Mouse (Mus musculus) embryonic facial prominence, embryonic 12.5 days (tissue): ENCODE measurements around the gene Dnaaf1. TPM values are rescaled to one million over a fixed set of nuclear protein-coding genes. Genes with fewer than 3 reads are reported as not detected.

ENCODE experiments used
- ATAC-seq: fragments of 200-750 bp; cut with Nextera tagmentation; 2 replicates; pipeline ENCODE4 v1.8.0; 2017; ENCODE audit not compliant: insufficient number of reproducible peaks, insufficient read depth, low FRiP score, low TSS enrichment
- H3K27ac ChIP-seq: fragments of 300-500 bp; sonication (generic); 2 replicates; pipeline ENCODE4 v1.5.1; 2016; ENCODE audit warnings: mild to moderate bottlenecking
- H3K27me3 ChIP-seq: fragments of 300-500 bp; sonication (generic); 2 replicates; pipeline ENCODE4 v1.6.1; 2016; ENCODE audit warnings: mild to moderate bottlenecking, moderate library complexity
- H3K36me3 ChIP-seq: fragments of 300-500 bp; sonication (generic); 2 replicates; pipeline ENCODE4 v1.6.1; 2016; ENCODE audit warnings: mild to moderate bottlenecking
- H3K4me1 ChIP-seq: fragments of 300-500 bp; sonication (generic); 2 replicates; pipeline ENCODE4 v1.6.1; 2016
- H3K4me2 ChIP-seq: fragments of 300-500 bp; sonication (generic); replicated peaks from 2 replicates; pipeline ENCODE4 v1.6.1; 2016; ENCODE audit warnings: mild to moderate bottlenecking, moderate library complexity
- H3K4me3 ChIP-seq: fragments of 300-500 bp; sonication (generic); 2 replicates; pipeline ENCODE4 v1.5.1; 2016; ENCODE audit warnings: mild to moderate bottlenecking
- H3K9ac ChIP-seq: fragments of 300-500 bp; sonication (generic); 2 replicates; pipeline ENCODE4 v1.6.1; 2016; ENCODE audit warnings: mild to moderate bottlenecking, moderate library complexity
- H3K9me3 ChIP-seq: fragments of 300-500 bp; sonication (generic); 2 replicates; pipeline ENCODE4 v1.6.1; 2016; ENCODE audit warnings: mild to moderate bottlenecking, moderate library complexity
- WGBS: fragments of 180-500 bp; shearing (Covaris S2); methylation state at CpG from one replicate; pipeline ENCODE4 v1.1.7; 2016; 5-methylcytosine and 5-hydroxymethylcytosine counted together
- polyA plus RNA-seq: library from polyadenylated mRNA; unstranded; fragments of >200 nt; fragmentation: Nextera tagmentation; extraction: Ambion mirVana; gene quantifications from 2 replicates; pipeline ENCODE4 v1.2.1, GENCODE M21; 2016

The Dnaaf1 gene
- polyA plus RNA-seq = 0.09 TPM in 1 of 2 replicates, not detected in the other

GRCm38 (mm10) chr8:119574437-119575365 is at the start of gene Dnaaf1, which contains the start of gene Hsdl1:
Dnaaf1 (plus strand) TSS chr8:119575235.
Hsdl1 (minus strand) TSS chr8:119575183.
- H3K4me1 ChIP-seq = peaks cover 17% of the 10 kb centered on the region
- peak; percentile 73 for ATAC-seq
- peak within 1 kb of the TSS; percentile 98 for H3K4me2 ChIP-seq
- H3K9me3 ChIP-seq = no peaks in the 10 kb centered on the region
- peak within 1 kb of the TSS; percentile 80 for H3K4me3 ChIP-seq
- WGBS = under 1% methylated on average over 81 of the region's 97 CpGs
- peak within 1 kb of the TSS; percentile 77 for H3K9ac ChIP-seq
- peak within 1 kb of the TSS; percentile 37 for H3K27ac ChIP-seq
- H3K27me3 ChIP-seq = peaks cover 33% of the 10 kb centered on the region
- no peaks in the 10 kb centered on the region for H3K36me3 ChIP-seq

- Histone ChIP-seq H3K27ac (no peak overlapping the region), H3K9me3 (no peaks in the 10 kb centered on the region), H3K9ac (no peak overlapping the region), H3K36me3 (peaks cover 91% of the 10 kb centered on the region), H3K4me2 (no peak overlapping the region), H3K27me3 (no peaks in the 10 kb centered on the region), H3K4me3 (no peak overlapping the region), H3K4me1 (no peaks in the 10 kb centered on the region)
- 96% methylated on average over 7 of the region's 7 CpGs for WGBS
- no peak for ATAC-seq
These were observed 46.3 kb upstream of the Dnaaf1 start for GRCm38 (mm10) chr8:119528762-119529161.

- no peak overlapping the region for H3K9ac ChIP-seq
- no peak overlapping the region for H3K4me2 ChIP-seq
- H3K27ac ChIP-seq = no peak overlapping the region
- H3K9me3 ChIP-seq = no peaks in the 10 kb centered on the region
- H3K4me3 ChIP-seq = no peak overlapping the region
- WGBS = 86% methylated on average over 6 of the region's 6 CpGs
- H3K27me3 ChIP-seq = no peaks in the 10 kb centered on the region
- no peaks in the 10 kb centered on the region for H3K4me1 ChIP-seq
- peaks cover 91% of the 10 kb centered on the region for H3K36me3 ChIP-seq
- no peak for ATAC-seq
These were observed 44.1 kb upstream of the Dnaaf1 start for GRCm38 (mm10) chr8:119530937-119531336.

- H3K4me1 ChIP-seq = no peaks in the 10 kb centered on the region
- H3K4me2 ChIP-seq = no peak overlapping the region
- H3K27me3 ChIP-seq = no peaks in the 10 kb centered on the region
- H3K4me3 ChIP-seq = no peak overlapping the region
- no peak overlapping the region for H3K27ac ChIP-seq
- peaks cover 96% of the 10 kb centered on the region for H3K36me3 ChIP-seq
- no peak overlapping the region for H3K9ac ChIP-seq
- ATAC-seq = no peak
- H3K9me3 ChIP-seq = no peaks in the 10 kb centered on the region
- 95% methylated on average over 3 of the region's 3 CpGs for WGBS
These were observed 43.6 kb upstream of the Dnaaf1 start for GRCm38 (mm10) chr8:119531397-119531796.

- Histone ChIP-seq H3K4me1 (no peaks in the 10 kb centered on the region), H3K9ac (no peak overlapping the region), H3K9me3 (no peaks in the 10 kb centered on the region), H3K27me3 (no peaks in the 10 kb centered on the region), H3K4me3 (no peak overlapping the region), H3K27ac (no peak overlapping the region), H3K4me2 (no peak overlapping the region), H3K36me3 (peaks cover 96% of the 10 kb centered on the region)
- ATAC-seq = no peak
- WGBS = 93% methylated on average over 9 of the region's 9 CpGs
These were observed 43.1 kb upstream of the Dnaaf1 start for GRCm38 (mm10) chr8:119531973-119532372.

GRCm38 (mm10) chr8:119544606-119545005 is 30.4 kb upstream of the Dnaaf1 start:
- WGBS = 87% methylated on average over 3 of the region's 3 CpGs
- H3K4me3 ChIP-seq = no peak overlapping the region
- peaks cover 71% of the 10 kb centered on the region for H3K36me3 ChIP-seq
- ATAC-seq = no peak
- H3K4me2 ChIP-seq = no peak overlapping the region
- H3K4me1 ChIP-seq = no peaks in the 10 kb centered on the region
- no peak overlapping the region for H3K9ac ChIP-seq
- no peaks in the 10 kb centered on the region for H3K9me3 ChIP-seq
- no peaks in the 10 kb centered on the region for H3K27me3 ChIP-seq
- H3K27ac ChIP-seq = no peak overlapping the region

- 80% methylated on average over 6 of the region's 6 CpGs for WGBS
These were observed 29.9 kb upstream of the Dnaaf1 start for GRCm38 (mm10) chr8:119545180-119545579.

GRCm38 (mm10) chr8:119545791-119546190 is 29.2 kb upstream of the Dnaaf1 start:
- WGBS = 84% methylated on average over 6 of the region's 6 CpGs
- Histone ChIP-seq H3K27me3 (no peaks in the 10 kb centered on the region), H3K4me2 (no peak overlapping the region), H3K4me3 (no peak overlapping the region), H3K9ac (no peak overlapping the region), H3K36me3 (peaks cover 60% of the 10 kb centered on the region), H3K27ac (no peak overlapping the region), H3K4me1 (no peaks in the 10 kb centered on the region), H3K9me3 (no peaks in the 10 kb centered on the region)
- ATAC-seq = no peak

More at GRCm38 (mm10) chr8:119545180-119545579, 29.9 kb upstream of the Dnaaf1 start:
- ATAC-seq = no peak
- Histone ChIP-seq H3K9me3 (no peaks in the 10 kb centered on the region), H3K4me2 (no peak overlapping the region), H3K4me1 (no peaks in the 10 kb centered on the region), H3K4me3 (no peak overlapping the region), H3K27ac (no peak overlapping the region), H3K27me3 (no peaks in the 10 kb centered on the region), H3K36me3 (peaks cover 66% of the 10 kb centered on the region), H3K9ac (no peak overlapping the region)

GRCm38 (mm10) chr8:119547019-119547691 is 27.9 kb upstream of the Dnaaf1 start:
- Histone ChIP-seq H3K36me3 (peaks cover 46% of the 10 kb centered on the region), H3K27me3 (no peaks in the 10 kb centered on the region), H3K4me3 (no peak overlapping the region), H3K9me3 (no peaks in the 10 kb centered on the region), H3K9ac (no peak overlapping the region), H3K4me1 (no peaks in the 10 kb centered on the region), H3K27ac (no peak overlapping the region), H3K4me2 (no peak overlapping the region)
- ATAC-seq = no peak
- 77% methylated on average over 18 of the region's 18 CpGs for WGBS

GRCm38 (mm10) chr8:119548560-119549113 is 26.4 kb upstream of the Dnaaf1 start:
- no peak overlapping the region for H3K4me3 ChIP-seq
- no peak overlapping the region for H3K4me2 ChIP-seq
- no peaks in the 10 kb centered on the region for H3K27me3 ChIP-seq
- no peak overlapping the region for H3K9ac ChIP-seq
- H3K9me3 ChIP-seq = no peaks in the 10 kb centered on the region
- no peak overlapping the region for H3K27ac ChIP-seq
- WGBS = 78% methylated on average over 7 of the region's 7 CpGs
- ATAC-seq = no peak
- peaks cover 31% of the 10 kb centered on the region for H3K36me3 ChIP-seq
- H3K4me1 ChIP-seq = peaks cover 7% of the 10 kb centered on the region; the same call in 1 of the 2 replicates

- Histone ChIP-seq H3K27ac (no peak overlapping the region), H3K4me3 (no peak overlapping the region), H3K9me3 (no peaks in the 10 kb centered on the region), H3K36me3 (no peaks in the 10 kb centered on the region; the same call in 1 of the 2 replicates), H3K9ac (no peak overlapping the region), H3K4me1 (peaks cover 21% of the 10 kb centered on the region), H3K27me3 (no peaks in the 10 kb centered on the region), H3K4me2 (no peak overlapping the region)
- 75% methylated on average over 2 of the region's 2 CpGs for WGBS
- ATAC-seq = no peak
These were observed 22.1 kb upstream of the Dnaaf1 start for GRCm38 (mm10) chr8:119552967-119553366.
